Mouse (Mus musculus) kidney, adult 9 months (tissue): ENCODE data around the gene Fbxl18.

Experiments
- DNase-seq: peaks from one replicate; pipeline ENCODE4 v3.0.0; 2022

Gene Fbxl18

DNA sequence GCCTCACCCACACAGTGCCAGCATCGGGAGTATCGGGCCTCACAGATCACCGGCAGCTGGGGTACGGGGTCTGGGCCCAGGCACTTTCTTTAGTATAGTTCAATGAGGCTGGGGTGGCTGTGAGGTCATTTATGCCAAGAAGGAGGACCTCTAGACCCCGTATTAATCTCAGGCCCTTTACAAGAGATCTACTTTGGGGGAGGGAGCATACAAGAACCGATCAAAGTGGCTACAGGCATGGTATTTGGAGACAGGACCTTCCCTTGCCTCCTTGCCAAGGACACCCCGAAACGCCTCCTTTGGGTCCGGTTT lies 73.3 kb downstream of the Fbxl18 start:
- DNase-seq = no peak

GRCm38 (mm10) chr5:142821266-142821973 lies 73.8 kb downstream of the Fbxl18 start:
- DNase-seq = peak; percentile 97

DNA sequence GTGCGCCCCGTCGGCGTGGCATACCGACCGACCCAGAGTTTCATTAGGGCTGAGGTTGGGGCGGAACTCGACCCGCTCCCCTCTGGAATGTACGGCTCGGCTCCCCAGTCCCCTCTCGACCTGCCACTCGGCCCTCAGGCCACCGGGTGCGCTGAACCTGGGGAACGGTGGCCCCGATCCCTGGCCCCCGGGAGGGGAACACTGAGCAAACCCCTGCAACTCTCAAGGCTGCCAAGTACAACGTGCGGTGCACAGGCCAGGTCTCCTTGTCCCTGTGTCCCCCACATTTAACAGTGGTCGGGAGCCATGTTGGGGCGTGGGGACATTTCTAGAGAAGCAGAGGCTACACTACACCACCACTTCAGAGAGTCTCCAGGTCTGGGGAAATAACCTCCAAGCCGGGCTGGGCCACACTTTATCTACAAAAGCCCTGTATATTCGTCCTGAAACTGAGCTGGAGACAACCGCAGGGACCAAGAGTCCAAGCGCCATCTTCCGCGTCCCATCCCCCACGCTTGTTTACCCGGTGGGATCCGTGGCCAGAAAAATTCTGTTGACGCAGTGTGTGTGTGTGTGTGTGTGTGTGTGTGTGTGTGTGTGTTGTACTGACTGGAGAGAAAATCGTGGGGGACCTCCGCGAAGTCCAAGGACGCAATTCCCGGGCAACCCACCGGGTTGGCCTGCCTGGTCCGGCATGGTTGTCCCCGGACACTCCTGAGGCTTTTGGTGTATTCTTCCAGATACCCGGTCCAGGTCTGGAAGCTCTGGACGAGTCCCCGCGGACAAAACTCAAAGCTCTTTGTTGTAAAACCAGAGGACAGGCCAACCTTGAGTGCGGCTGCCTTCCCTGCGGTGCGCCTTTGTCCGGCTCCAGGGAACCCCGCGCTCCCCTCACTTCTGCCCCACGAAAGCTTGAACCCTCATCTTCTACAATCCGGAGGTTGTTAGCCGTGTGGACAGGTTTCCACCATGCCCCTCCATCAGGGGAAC lies 74.7 kb downstream of the Fbxl18 start:
- DNase-seq = peak; percentile 81

GRCm38 (mm10) chr5:142819385-142820275 lies 75.6 kb downstream of the Fbxl18 start:
- DNase-seq = peak; percentile 78

DNA sequence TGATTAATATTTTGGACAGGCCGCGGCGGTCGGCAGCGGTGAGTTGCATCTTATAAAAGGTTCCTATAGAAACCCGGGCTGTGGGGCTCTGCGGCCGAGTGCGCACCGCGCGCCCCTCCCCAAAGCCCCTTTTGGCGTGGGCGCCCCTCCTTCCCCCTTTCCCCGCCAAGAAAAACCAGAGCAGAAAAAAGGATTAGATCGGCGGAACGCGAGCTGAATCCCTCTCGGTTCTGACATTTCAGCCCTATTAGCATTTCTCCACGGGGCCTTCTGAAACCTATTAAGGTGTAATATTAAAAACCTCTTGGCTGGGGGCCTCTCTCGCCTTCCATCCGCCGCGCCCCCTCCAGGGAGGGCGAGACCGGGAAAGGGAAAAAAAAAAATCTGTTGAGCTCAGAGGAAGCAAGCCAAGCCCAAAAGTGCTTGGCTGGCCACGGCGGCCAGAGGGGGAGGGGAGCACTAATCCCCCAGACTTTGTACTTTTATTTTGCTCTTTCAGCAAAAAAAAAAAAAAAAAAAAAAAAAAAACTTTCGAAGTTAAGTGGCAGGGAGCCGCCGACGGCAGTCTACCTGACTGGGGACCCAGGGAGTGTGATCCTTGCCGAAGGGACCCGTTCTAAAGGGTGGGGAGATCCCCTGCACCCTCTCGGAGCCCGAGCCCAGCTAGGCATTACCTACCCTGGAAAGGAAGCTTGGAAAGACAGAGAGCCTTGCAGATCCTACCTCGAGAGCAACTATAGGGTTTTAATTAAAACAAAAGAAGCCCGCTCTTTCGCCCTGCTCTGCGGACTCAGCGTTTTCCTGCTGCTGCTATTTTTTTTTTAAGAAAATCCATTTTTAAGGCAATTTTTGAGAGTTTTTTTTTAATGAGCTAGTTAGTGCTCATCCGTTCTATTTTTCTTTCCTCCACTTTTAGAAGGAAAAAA lies 76.5 kb downstream of the Fbxl18 start:
- peak; percentile 96 for DNase-seq

- peak; percentile 100 for DNase-seq
Measured at GRCm38 (mm10) chr5:142817524-142818434, 77.4 kb downstream of the Fbxl18 start, which contains the start of gene Tnrc18. Gene Tnrc18 (minus strand): TSS chr5:142817662.
